Mouse (Mus musculus) bone marrow, adult 2 months (tissue): ENCODE data around the gene Clps.

ENCODE experiments used
- CTCF ChIP-seq: fragments of 200-500 bp; IDR thresholded peaks from 2 replicates; pipeline ENCODE4 v1.5.1; 2011; ENCODE audit warnings: low read length, control low read depth; ENCODE audit not compliant: control insufficient read depth, insufficient read depth
- POLR2A ChIP-seq: fragments of 200-500 bp; IDR thresholded peaks from 2 replicates; pipeline ENCODE4 v1.6.1; 2011; ENCODE audit warnings: low read depth, mild to moderate bottlenecking, control low read depth, low read length, borderline replicate concordance; ENCODE audit not compliant: control insufficient read depth

GRCm38 (mm10) chr17:28524831-28525430 lies 35.6 kb downstream of the Clps start:
- TF ChIP-seq CTCF (no peak), POLR2A (no peak)
